Comparison of ENCODE assay signal across 8 mouse cellular contexts in genomic region chr2:73312152-73313116, GRCm38 (mm10). TPM values are rescaled to one million over a fixed set of nuclear protein-coding genes. Genes with fewer than 3 reads are reported as not detected.
DNase-seq lines count a peak whose midpoint lies in the region; ATAC-seq lines count a peak whose summit lies in the region.

Gene Scrn3, plus strand, starts transcription at chr2:73312601.
Gene Cir1, minus strand, starts transcription at chr2:73312701.

- H3K4me3 ChIP-seq in hindbrain, embryonic 14.5 days (replicated peaks; ENCODE audit: low read length), result peak within 1 kb of the TSS; percentile 80

- no peaks in the 10 kb centered on the region for H3K9me3 ChIP-seq in hindbrain, embryonic 14.5 days (ENCODE audit: control insufficient read depth, low read length)

- H3K4me1 ChIP-seq in hindbrain, embryonic 14.5 days (replicated peaks; ENCODE audit: control insufficient read depth, insufficient read depth, low read length), result peaks cover 9% of the 10 kb centered on the region

- no peaks in the 10 kb centered on the region for H3K27me3 ChIP-seq in hindbrain, embryonic 14.5 days (ENCODE audit: control insufficient read depth, insufficient read depth, low read length)

- peaks cover 24% of the 10 kb centered on the region for H3K36me3 ChIP-seq in hindbrain, embryonic 14.5 days (replicated peaks; ENCODE audit: control insufficient read depth, insufficient read depth)

- peak within 1 kb of the TSS; percentile 79 for H3K27ac ChIP-seq in hindbrain, embryonic 14.5 days

- peak; percentile 99 for DNase-seq in R1 (ENCODE audit: low read depth, low spot score)
- peak; percentile 95 to 97 for DNase-seq in cerebellum, postnatal 25 days
- peak; percentile 74 to 91 for DNase-seq in frontal cortex, postnatal 25 days (ENCODE audit: low spot score in 2 of 2)
- DNase-seq in hindbrain, embryonic 14.5 days (ENCODE audit: low spot score), result peak; percentile 98
- peak; percentile 92 to 93 for DNase-seq in layer of hippocampus, postnatal 36 days
- DNase-seq in lung, postnatal 36 days, result peak; percentile 96
- DNase-seq in retina, postnatal 1 day, result peak; percentile 99
- DNase-seq in urinary bladder, adult 18-20 months (ENCODE audit: low spot score in 2 of 2), result peak; percentile 72 to 91

- H3K9ac ChIP-seq in hindbrain, embryonic 14.5 days, result peak within 1 kb of the TSS; percentile 76

- peak within 1 kb of the TSS; percentile 89 for H3K4me2 ChIP-seq in hindbrain, embryonic 14.5 days (replicated peaks)

- under 1% methylated on average over 64 of the region's 64 CpGs for WGBS in hindbrain, embryonic 14.5 days

- peak; percentile 97 for ATAC-seq in hindbrain, embryonic 14.5 days (ENCODE audit: low FRiP score)

RNA-seq across cellular contexts. Expression of gene Scrn3, which starts in this region (rescaled TPM):
- 6.9 and 7.0 TPM in 2 replicates for polyA plus RNA-seq in hindbrain, embryonic 14.5 days (2014; fragmentation: Nextera tagmentation; extraction: Ambion mirVana)
- total RNA-seq in layer of hippocampus, postnatal 36 days (2021), result 10 to 100 TPM; 22.8 to 23.9 TPM

RNA-seq across cellular contexts. Expression of gene Cir1, which starts in this region (rescaled TPM):
- 26.5 and 28.0 TPM in 2 replicates for polyA plus RNA-seq in hindbrain, embryonic 14.5 days (2014; fragmentation: Nextera tagmentation; extraction: Ambion mirVana)
- total RNA-seq in layer of hippocampus, postnatal 36 days (2021), result 10 to 100 TPM; 26.0 to 27.3 TPM

Comparison
In these comparisons a context has a peak if more than half of its experiments do, and no peak if none do; other contexts are left out.
1. Peak in every context shown above with its lines: DNase-seq, ATAC-seq, H3K4me3 ChIP-seq and H3K27ac ChIP-seq.